Mouse (Mus musculus) liver, embryonic 14.5 days (tissue): ENCODE data around the gene Slc7a8.

Source experiments
- CTCF ChIP-seq: IDR thresholded peaks from 2 replicates; pipeline ENCODE4 v1.5.1; 2016; ENCODE audit warnings: antibody characterized with exemption, low read depth, control low read depth
- EP300 ChIP-seq: IDR thresholded peaks from 2 replicates; pipeline ENCODE4 v1.6.1; 2016; ENCODE audit warnings: antibody characterized with exemption, low read depth

GRCm38 (mm10) chr14:54817791-54818190, 36.0 kb upstream of the Slc7a8 start:
- TF ChIP-seq EP300 (no peak), CTCF (peak; percentile 56)
